Mouse (Mus musculus): ENCODE data around the gene Maml3.

Maml3 gene

DNA sequence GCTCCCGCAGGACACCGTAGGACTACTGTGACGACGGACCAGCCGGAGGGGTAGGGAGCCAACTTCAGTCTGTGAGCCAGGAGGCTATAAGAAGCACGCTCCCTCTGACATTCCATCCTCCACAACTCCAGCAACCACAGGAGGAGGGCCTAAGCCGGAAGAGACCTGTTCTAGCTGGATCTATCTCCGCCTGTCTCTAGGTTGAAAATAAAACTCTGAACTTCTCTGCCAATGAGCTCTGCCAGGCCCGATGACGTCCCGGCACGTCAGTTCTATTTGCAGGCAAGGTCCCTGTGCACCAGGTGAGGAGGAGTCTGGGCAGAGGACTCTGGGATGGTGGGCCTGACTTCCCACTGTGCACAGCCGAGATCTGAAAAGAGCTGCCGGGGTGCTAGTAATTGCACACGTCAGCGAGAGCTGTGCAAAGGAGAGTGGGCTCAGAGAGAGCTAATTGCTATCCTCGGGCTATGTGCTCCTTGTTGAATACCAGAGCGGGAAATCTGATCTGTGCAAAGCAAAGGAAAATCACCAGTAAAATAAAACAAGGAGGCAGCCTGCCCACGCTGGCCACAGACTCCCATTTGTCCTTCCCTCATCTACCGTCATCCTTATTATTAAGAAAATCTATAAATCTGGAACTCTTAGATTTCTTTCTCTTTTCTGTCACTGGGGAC, 58.7 kb downstream of the Maml3 start:
- DNase-seq (ENCODE audit: low spot score) = no peak

- DNase-seq (ENCODE audit: low spot score) = no peak
These were observed 59.6 kb downstream of the Maml3 start for GRCm38 (mm10) chr3:52045221-52045641.

GRCm38 (mm10) chr3:52044651-52045050, 60.2 kb downstream of the Maml3 start:
- no peak for DNase-seq (ENCODE audit: low spot score)

- no peak for DNase-seq (ENCODE audit: low spot score)
These were observed 61.0 kb downstream of the Maml3 start for GRCm38 (mm10) chr3:52043847-52044246.

- no peak for DNase-seq (ENCODE audit: low spot score)
These were observed 62.2 kb downstream of the Maml3 start for GRCm38 (mm10) chr3:52042680-52043079.

DNA sequence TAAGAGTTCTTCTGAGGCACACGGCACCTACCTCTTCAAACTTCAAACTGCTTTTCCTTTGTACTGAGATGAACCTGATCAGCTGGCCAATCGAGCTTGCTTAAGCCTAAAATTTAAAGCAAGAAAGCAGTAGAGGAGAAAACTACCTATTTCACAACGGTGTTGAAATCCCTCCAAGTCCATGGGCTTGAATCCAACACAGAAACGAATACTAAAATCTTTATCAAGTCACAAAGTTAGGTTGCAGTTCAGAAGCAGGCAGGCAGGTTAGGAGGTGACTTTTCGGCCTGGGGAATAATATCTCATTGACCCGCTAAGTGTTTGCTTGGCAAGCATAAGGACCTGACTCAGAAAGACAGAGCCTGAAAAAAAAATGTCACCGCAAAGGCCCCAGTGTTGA, 64.9 kb downstream of the Maml3 start:
- DNase-seq (ENCODE audit: low spot score) = no peak

- no peak for DNase-seq (ENCODE audit: low spot score)
These were observed 67.6 kb downstream of the Maml3 start for GRCm38 (mm10) chr3:52037260-52037659.

DNA sequence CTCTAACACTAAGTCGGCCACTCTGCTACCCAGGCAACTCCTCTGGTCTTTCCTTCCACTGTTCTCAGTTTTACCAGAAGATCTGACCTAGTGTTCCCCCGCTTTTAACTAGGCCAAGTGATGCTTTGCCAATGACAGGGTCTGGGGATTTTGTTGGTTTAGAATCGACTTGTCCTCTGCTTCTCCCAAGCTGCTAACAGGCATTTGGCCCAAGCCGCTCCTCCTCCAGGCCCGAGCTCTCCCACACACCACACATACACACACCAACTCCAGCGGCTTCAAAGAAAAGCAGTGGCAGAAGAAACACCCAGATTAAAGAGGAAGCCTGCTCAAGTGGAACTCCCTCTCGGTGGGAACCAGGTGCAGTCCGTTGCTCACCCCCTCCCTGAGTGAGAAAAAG, 69.5 kb downstream of the Maml3 start:
- DNase-seq (ENCODE audit: low spot score) = no peak

GRCm38 (mm10) chr3:52033857-52034588, 70.9 kb downstream of the Maml3 start:
- DNase-seq (ENCODE audit: low spot score) = no peak

GRCm38 (mm10) chr3:52031327-52031726, 73.5 kb downstream of the Maml3 start:
- DNase-seq (ENCODE audit: low spot score) = no peak

DNA sequence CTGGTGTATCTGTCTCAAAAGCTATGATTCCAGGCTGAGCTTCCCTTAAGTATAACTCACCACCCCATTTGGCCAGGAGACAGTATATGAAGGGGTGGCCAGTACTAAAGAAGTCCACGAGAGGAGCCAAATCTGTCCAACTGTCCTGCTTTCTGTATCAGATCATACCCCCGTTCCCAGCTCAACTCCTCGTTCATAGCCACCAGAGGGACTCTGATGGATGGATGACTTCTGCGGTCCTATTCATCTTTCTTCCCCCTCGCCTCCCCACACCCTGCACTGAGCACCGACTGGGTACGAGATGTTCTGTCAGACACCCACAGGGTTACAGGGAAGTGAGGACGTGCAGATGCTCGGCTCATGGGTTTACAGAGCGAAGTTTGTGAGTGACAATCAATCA, 74.8 kb downstream of the Maml3 start:
- DNase-seq (ENCODE audit: low spot score) = no peak

DNA sequence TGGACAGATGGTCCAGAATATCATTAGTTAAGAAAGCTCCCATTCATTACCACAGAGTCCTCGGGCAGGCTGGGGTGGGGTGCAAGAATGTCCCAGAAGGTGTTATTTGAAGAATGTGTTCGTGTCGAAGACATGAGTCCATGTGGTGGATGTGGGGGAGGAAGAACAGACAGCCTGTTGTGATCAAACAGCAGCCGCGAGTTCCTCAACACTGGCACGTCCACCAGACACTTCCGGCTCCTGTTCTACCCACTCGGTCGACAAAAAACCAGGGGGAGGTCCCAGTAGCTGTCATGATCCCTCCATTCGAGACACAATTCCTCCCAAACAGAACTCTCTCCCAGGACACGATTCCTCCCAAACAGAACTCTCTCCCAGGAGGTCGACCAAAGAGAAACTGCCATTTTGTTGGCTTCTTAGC, 75.2 kb downstream of the Maml3 start:
- no peak for DNase-seq (ENCODE audit: low spot score)

- no peak for DNase-seq (ENCODE audit: low spot score)
These were observed 76.9 kb downstream of the Maml3 start for GRCm38 (mm10) chr3:52027972-52028371.

GRCm38 (mm10) chr3:52022486-52022885, 82.4 kb downstream of the Maml3 start:
- no peak for DNase-seq (ENCODE audit: low spot score)

DNA sequence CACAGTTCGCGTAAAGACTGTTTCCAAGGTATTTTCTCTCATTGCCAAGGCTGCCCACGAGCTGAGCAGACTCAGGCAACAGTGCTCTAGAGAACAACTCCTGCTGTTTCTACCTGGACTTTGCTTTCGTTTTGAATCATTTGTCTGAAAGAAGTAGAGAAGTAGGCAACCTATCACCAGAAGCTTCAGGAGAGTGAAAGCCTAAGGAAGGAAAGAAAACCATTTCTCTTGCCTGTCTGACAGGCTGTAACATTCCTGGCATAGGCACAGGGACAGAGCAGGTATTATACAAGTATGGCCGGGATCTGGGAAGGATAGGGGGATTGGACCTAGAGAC, 86.8 kb downstream of the Maml3 start:
- DNase-seq (ENCODE audit: low spot score) = no peak

GRCm38 (mm10) chr3:52017439-52018102, 87.3 kb downstream of the Maml3 start:
- DNase-seq (ENCODE audit: low spot score) = no peak

GRCm38 (mm10) chr3:52016178-52016577, 88.7 kb downstream of the Maml3 start:
- DNase-seq (ENCODE audit: low spot score) = no peak

DNA sequence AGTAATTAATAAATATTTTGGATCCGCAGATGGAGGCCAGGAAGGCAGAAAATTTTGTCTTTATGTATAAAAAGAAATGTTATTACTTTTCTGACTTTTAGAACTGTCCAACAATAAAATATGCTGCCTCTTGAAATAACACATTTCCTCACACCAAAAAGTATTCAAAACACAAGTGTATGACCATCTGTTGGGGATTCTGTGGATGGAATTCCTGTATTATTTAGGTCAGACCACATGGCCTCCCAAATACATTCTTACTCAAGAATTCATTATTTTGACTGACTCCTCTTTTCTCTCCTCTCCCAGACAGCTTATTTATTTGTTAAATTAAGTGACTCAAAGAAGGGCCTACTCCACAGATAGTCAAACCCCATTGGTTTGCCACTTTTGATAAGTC, 89.3 kb downstream of the Maml3 start:
- no peak for DNase-seq (ENCODE audit: low spot score)

DNA sequence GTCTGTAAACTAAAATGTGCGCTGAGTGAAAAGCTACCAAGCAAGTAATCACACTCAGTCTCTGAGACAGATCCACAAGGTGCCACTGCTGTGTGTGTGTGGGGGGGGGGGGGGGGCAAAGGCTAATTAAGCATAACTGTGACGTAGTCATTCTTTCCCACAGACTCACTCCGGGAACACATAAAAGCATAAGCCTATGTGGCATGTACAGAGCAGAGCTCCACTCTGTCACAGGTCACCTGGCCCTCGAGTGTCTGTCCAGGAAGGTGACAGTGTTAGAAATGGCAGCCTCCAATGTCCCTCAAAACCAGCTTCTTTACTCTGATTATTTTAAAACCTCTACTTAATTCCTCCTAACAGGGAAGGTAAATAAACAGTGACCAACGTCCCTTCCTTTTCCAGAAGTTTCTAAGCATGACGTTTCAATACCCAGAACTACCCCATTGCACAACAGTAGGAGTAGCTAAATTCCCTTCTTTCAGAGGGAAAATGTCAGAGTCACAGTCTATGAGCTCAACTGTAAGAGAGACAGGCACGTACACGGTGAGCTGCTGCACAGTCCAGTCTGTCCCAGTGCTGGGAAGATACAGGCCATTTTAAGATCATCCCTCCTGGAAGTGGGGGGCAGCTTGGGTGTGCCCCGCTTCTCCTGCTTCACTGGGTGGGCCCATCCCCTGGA, 93.7 kb downstream of the Maml3 start:
- DNase-seq (ENCODE audit: low spot score) = no peak

DNA sequence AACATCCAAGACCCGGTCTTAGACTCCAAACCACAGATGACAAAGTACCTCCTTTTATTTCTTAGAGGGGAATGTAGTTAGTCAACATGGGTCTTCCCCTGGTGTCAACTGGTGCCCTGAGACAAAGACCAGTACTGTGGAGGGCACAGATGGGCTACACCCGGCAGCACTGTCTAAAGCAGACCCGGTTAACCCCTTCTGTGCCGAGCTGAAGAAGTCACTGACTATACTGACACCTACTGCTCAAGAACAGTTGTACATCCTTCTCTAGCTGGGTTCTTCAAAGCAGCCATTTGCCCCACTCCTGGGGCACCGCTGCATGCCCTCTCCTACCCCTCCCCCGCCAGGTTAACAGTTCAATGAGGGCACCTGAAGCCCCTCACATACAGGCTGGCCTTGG, 95.6 kb downstream of the Maml3 start:
- no peak for DNase-seq (ENCODE audit: low spot score)

- DNase-seq (ENCODE audit: low spot score) = peak; percentile 22
These were observed 97.1 kb downstream of the Maml3 start for GRCm38 (mm10) chr3:52007602-52008252.

DNA sequence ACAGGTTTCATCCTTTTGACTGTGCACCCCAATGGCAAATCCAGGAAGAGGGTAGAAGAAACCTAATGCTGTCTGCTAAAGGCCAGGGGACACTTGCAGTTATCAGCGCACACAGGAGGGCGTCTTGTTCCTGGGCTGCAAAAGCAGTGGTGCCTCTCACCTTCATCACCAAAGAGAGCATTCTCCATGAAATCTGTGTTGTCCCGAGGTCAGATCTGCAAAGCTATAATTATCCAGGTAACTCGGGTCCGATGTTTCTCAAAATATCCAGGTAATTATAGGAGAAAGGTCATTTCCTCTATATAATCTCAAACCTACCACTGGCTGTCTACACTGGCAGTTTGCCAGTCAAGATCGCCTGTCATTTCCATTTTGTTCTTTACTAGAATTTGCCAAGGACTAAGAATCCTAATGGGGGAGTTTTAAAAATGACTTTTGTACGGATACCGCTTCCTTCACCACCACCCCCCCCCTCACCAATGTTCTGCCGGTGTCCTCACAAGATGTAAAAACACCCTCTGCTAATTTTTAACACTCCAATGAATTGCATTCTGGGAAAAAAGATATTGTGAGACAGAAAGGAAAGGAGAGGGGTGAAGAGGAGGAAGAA, 98.0 kb downstream of the Maml3 start:
- no peak for DNase-seq (ENCODE audit: low spot score)

Data from spleen, adult 12 weeks (tissue).